Mouse (Mus musculus): ENCODE measurements around the gene 4930404N11Rik. TPM values are rescaled to one million over a fixed set of nuclear protein-coding genes. Genes with fewer than 3 reads are reported as not detected.

The 4930404N11Rik gene
- polyA plus RNA-seq, 1 experiment from 2014 or later: 0.94 TPM

DNA sequence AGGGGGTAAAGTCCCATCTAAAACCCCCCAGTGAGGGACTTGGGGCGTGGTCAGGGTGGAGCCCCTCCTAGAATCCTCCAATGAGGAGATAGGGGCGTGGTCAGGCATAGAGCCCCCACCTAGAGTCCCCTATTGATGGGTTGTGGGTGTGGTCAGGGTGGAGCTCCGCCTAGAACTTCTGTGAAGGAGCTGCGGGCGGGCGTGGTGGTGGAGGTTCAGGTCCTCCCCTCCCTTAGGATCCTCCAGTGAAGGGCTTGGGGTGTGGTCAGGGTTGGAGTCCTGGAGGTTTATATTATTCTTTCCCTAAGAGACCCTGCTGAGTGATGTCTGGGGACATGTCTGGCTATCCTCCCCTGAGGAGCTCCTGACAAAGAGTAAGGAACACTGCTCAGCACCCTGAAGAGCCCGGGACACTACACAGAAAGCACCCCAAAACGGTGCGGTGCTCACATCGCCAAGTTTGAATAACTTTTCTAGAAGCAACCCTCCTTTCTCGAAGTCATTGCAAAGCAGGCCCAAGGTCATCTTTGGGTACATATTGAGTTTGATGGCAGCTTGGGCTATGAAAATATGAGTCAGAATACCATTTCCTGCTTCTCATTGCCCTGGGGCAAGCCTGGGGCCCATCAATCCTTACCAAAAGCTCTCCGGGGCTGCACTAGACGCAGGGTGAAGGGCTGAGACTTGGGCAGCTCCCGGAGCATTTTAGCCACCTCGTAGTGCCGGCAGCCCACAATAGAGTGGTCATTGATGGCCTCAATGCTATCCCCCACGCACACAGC is 24.9 kb downstream of the 4930404N11Rik start:
- H3K4me2 ChIP-seq (ENCODE audit: low read depth, low read length): no peak overlapping the region
- no peak for ATAC-seq
- TF ChIP-seq EP300 (IDR thresholded peaks at IDR 0.05; ENCODE audit: low read depth) (no peak), CTCF (IDR thresholded peaks at IDR 0.05; ENCODE audit: low read depth) (no peak)
- H3K9me3 ChIP-seq (ENCODE audit: low read length): no peaks in the 10 kb centered on the region
- no peak overlapping the region for H3K9ac ChIP-seq (replicated peaks)
- H3K36me3 ChIP-seq (replicated peaks; ENCODE audit: insufficient read depth, low read length): no peaks in the 10 kb centered on the region
- H3K4me1 ChIP-seq (ENCODE audit: insufficient read depth): peaks cover 5% of the 10 kb centered on the region; the same call in 1 of the 2 replicates
- peaks cover 35% of the 10 kb centered on the region for H3K27me3 ChIP-seq (ENCODE audit: insufficient read depth, low read length)
- H3K27ac ChIP-seq (ENCODE audit: low read depth): no peak overlapping the region
- no peak overlapping the region for H3K4me3 ChIP-seq (ENCODE audit: low read depth, low read length)
- no peak for DNase-seq
- 48% methylated on average over 17 of the region's 17 CpGs for WGBS (ENCODE audit: insufficient replicate concordance)

DNA sequence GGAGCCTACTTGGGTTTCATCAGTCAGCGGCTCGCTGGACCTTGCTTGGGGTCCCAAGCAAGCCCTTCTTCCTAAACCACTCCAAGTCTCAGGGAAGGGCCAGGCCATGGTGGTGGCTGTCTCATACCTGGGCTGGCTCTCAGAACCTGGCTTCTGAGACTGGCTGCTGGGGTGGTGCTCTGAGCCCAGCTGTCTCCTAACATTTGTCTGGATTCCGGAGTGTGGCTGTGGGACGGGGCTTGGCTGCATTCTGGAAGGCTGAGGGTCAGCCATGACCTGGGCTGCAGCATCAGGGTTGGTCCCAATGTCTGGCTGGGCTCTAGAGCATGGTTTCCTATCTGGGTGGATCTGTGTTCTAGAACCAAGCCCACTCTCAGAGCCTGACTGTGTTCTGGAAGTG is 29.1 kb downstream of the 4930404N11Rik start:
- Histone ChIP-seq H3K4me1 (ENCODE audit: insufficient read depth) (peaks cover 5% of the 10 kb centered on the region; the same call in 1 of the 2 replicates), H3K36me3 (replicated peaks; ENCODE audit: insufficient read depth, low read length) (no peaks in the 10 kb centered on the region), H3K9me3 (ENCODE audit: low read length) (no peaks in the 10 kb centered on the region), H3K4me3 (ENCODE audit: low read depth, low read length) (no peak overlapping the region), H3K9ac (replicated peaks) (no peak overlapping the region), H3K27ac (ENCODE audit: low read depth) (no peak overlapping the region), H3K4me2 (ENCODE audit: low read depth, low read length) (no peak overlapping the region), H3K27me3 (ENCODE audit: insufficient read depth, low read length) (0 out of 2 replicates have a peak, but pooled peaks cover 8% of the 10 kb centered on the region)
- WGBS (ENCODE audit: insufficient replicate concordance): 84% methylated on average over 4 of the region's 4 CpGs
- TF ChIP-seq EP300 (IDR thresholded peaks at IDR 0.05; ENCODE audit: low read depth) (no peak), CTCF (IDR thresholded peaks at IDR 0.05; ENCODE audit: low read depth) (no peak)
- no peak for ATAC-seq
- DNase-seq: no peak

DNA sequence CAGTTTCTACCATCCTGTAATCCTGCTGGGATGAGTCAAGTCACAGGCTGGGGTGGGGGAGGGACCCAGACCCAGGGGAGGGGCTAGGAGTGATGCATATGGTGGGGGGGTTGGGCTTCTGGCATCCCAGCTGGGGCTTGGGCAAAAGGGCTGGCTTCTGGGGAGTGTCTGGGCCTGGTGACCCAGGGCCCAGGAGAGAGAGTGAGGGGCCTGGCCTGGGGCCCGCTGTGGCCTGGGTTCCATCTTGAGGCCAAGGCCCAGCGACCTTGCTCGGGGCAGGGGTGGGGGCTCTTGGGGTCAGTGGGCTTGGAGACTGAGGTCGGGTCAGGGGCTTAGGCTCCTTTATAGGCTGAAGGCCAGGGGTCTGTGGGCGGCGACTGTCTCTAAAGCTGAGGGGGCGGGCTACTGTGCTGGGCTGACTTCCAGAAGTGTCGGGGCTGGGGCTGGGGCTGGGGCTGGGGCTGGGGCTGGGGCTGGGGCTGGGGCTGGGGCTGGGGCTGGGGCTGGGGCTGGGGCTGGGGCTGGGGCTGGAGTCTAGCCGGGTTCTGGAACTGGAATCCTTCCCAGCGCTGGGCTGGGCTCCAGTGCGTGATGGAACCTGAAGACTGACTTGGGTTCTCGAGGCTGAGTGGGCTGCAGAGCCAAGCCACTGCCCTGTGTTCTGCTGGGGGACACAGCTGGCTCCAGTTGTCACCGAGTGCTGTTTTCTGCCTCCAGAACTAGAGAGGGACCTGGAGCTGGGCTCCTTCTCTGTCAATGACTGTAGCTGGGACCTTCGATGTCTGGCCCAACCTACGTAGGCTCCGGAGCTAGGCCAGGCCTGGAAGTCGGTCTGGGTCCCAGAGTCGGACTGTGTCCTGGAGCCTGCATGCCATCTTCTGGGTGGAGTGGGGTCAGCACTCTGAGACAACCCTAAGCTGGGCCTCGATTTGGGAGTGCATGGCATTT is 29.9 kb downstream of the 4930404N11Rik start:
- Histone ChIP-seq H3K4me3 (ENCODE audit: low read depth, low read length) (no peak overlapping the region), H3K4me2 (ENCODE audit: low read depth, low read length) (no peak overlapping the region), H3K36me3 (replicated peaks; ENCODE audit: insufficient read depth, low read length) (no peaks in the 10 kb centered on the region), H3K9ac (replicated peaks) (no peak overlapping the region), H3K4me1 (ENCODE audit: insufficient read depth) (peaks cover 4% of the 10 kb centered on the region; the same call in 1 of the 2 replicates), H3K27ac (ENCODE audit: low read depth) (no peak overlapping the region), H3K27me3 (ENCODE audit: insufficient read depth, low read length) (0 out of 2 replicates have a peak, but pooled peaks cover 8% of the 10 kb centered on the region), H3K9me3 (ENCODE audit: low read length) (no peaks in the 10 kb centered on the region)
- no peak for TF ChIP-seq EP300 (IDR thresholded peaks at IDR 0.05; ENCODE audit: low read depth)
- TF ChIP-seq CTCF (IDR thresholded peaks at IDR 0.05; ENCODE audit: low read depth): no peak
- DNase-seq: no peak
- ATAC-seq: no peak
- 68% methylated on average over 15 of the region's 19 CpGs for whole genome bisulfite sequencing (ENCODE audit: insufficient replicate concordance)

DNA sequence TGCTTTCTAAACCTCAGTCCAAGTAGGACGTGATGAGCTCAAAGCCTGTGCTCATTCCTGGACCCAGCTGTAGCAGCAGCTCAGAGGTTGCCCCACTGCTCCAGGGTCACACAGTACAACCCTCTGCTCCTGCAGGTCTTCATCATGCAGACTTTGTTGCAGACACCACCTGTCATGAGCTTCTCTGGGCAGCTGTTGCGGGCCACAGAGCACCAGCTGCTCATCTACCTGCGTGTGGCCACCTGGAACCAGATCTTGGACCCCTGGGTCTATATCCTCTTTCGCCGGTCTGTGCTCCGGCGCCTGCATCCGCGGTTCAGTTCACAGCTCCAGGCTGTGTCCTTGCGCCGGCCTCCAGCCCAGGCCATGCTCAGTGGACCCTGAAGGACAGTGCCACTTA is 31.3 kb downstream of the 4930404N11Rik start:
- H3K9me3 ChIP-seq (ENCODE audit: low read length): no peaks in the 10 kb centered on the region
- H3K27ac ChIP-seq (ENCODE audit: low read depth): no peak overlapping the region
- 81% methylated on average over 11 of the region's 11 CpGs for WGBS (ENCODE audit: insufficient replicate concordance)
- H3K36me3 ChIP-seq (replicated peaks; ENCODE audit: insufficient read depth, low read length): no peaks in the 10 kb centered on the region
- ATAC-seq: no peak
- H3K4me1 ChIP-seq (ENCODE audit: insufficient read depth): peaks cover 4% of the 10 kb centered on the region; the same call in 1 of the 2 replicates
- DNase-seq: no peak
- H3K4me3 ChIP-seq (ENCODE audit: low read depth, low read length): no peak overlapping the region
- no peak overlapping the region for H3K9ac ChIP-seq (replicated peaks)
- H3K4me2 ChIP-seq (ENCODE audit: low read depth, low read length): no peak overlapping the region
- 0 out of 2 replicates have a peak, but pooled peaks cover 8% of the 10 kb centered on the region for H3K27me3 ChIP-seq (ENCODE audit: insufficient read depth, low read length)
- no peak for TF ChIP-seq CTCF (IDR thresholded peaks at IDR 0.05; ENCODE audit: low read depth)
- no peak for TF ChIP-seq EP300 (IDR thresholded peaks at IDR 0.05; ENCODE audit: low read depth)

DNA sequence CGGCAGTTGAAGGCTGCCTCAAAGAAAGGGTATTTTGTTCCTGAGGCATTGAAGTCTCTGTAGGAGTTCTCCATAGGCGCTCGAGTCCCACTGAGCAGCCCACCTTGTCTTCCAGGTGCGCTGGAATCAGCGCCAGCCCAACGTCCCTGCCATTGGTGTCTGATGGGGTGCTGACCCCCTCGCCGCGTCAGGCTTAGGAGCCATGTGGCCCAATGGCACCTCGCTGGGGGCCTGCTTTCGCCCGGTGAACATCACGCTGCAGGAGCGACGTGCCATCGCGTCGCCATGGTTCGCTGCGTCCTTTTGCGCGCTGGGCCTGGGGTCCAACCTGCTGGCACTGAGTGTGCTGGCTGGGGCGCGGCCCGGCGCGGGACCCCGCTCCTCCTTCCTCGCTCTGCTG is 33.3 kb downstream of the 4930404N11Rik start:
- ATAC-seq (no peak), DNase-seq (no peak)
- Histone ChIP-seq H3K27ac (ENCODE audit: low read depth) (no peak overlapping the region), H3K4me3 (ENCODE audit: low read depth, low read length) (no peak overlapping the region), H3K9ac (replicated peaks) (no peak overlapping the region), H3K9me3 (ENCODE audit: low read length) (no peaks in the 10 kb centered on the region), H3K36me3 (replicated peaks; ENCODE audit: insufficient read depth, low read length) (no peaks in the 10 kb centered on the region), H3K4me1 (ENCODE audit: insufficient read depth) (peaks cover 8% of the 10 kb centered on the region; the same call in 1 of the 2 replicates), H3K27me3 (ENCODE audit: insufficient read depth, low read length) (0 out of 2 replicates have a peak, but pooled peaks cover 3% of the 10 kb centered on the region), H3K4me2 (ENCODE audit: low read depth, low read length) (no peak overlapping the region)
- 68% methylated on average over 29 of the region's 29 CpGs for WGBS (ENCODE audit: insufficient replicate concordance)
- no peak for TF ChIP-seq CTCF (IDR thresholded peaks at IDR 0.05; ENCODE audit: low read depth)
- TF ChIP-seq EP300 (IDR thresholded peaks at IDR 0.05; ENCODE audit: low read depth): no peak

DNA sequence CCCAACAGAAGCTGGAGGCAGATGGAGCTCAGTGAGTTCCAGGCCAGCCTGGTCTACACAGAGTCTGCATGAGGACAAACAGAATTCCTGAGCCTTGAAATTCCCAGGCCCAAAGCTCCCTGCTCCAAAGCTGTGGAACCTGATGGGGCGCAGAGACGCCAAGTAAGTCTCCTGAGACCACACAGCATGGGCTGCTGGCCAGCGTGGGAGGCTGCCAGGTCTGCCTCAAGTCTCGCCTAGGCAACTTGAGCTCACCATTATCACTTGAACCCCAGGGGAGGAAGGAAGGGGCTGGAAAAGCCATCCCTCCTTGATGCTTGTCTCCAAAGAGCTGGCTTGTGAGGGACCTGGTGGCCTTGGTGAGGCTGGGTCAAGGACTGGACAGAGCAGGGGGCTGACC is 35.6 kb downstream of the 4930404N11Rik start:
- peak overlapping the region; percentile 69 for H3K27ac ChIP-seq (ENCODE audit: low read depth)
- H3K4me3 ChIP-seq (ENCODE audit: low read depth, low read length): no peak overlapping the region
- no peaks in the 10 kb centered on the region for H3K9me3 ChIP-seq (ENCODE audit: low read length)
- H3K36me3 ChIP-seq (replicated peaks; ENCODE audit: insufficient read depth, low read length): peaks cover 20% of the 10 kb centered on the region
- WGBS (ENCODE audit: insufficient replicate concordance): 58% methylated on average over 4 of the region's 4 CpGs
- DNase-seq (no peak), ATAC-seq (no peak)
- 0 out of 2 replicates have a peak, but pooled peaks cover 3% of the 10 kb centered on the region for H3K27me3 ChIP-seq (ENCODE audit: insufficient read depth, low read length)
- H3K4me2 ChIP-seq (ENCODE audit: low read depth, low read length): 0 out of 2 replicates have a peak overlapping the region, but pooled peaks have one; percentile 7
- H3K9ac ChIP-seq (replicated peaks): no peak overlapping the region
- H3K4me1 ChIP-seq (ENCODE audit: insufficient read depth): peaks cover 8% of the 10 kb centered on the region; the same call in 1 of the 2 replicates
- TF ChIP-seq EP300 (IDR thresholded peaks at IDR 0.05; ENCODE audit: low read depth) (no peak), CTCF (IDR thresholded peaks at IDR 0.05; ENCODE audit: low read depth) (no peak)
